Mouse (Mus musculus): Measurements from ENCODE around the gene Furin.

DNA sequence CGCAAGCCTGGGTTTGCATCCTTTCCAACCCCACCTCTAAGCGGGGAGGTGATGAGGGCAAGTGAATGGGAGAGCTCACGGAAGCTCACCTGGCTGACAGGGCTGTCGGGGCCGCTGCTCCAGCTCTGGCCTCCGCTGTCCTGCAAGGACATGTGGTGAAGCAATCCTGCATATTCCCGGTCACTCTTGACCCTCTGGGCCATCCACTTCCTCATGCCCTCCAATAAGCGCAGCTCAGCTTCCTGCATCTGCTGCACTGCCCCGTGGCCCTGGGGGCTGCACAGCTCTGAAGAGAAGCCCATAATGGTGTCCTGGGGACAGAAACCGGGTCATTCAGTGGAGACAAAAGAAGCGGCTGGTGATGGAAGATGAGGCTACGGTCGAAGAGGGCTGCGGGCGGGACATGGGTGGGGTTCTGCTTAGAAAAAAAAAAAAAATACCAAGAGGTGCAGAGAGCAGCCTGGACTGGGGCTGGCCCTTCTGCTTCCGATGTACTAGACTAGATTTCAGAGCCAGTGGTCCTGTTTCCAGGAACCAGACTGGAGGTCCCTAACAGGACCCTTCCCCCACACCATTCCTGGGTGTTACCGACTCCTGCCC is 18.1 kb downstream of the Furin start:
- TF ChIP-seq GATA1 (IDR thresholded peaks at IDR 0.05; ENCODE audit: borderline replicate concordance, low read length) (no peak), FLI1 (IDR thresholded peaks at IDR 0.05; ENCODE audit: low read length) (no peak)

Measured in megakaryocyte, embryonic 14.5 days (primary cell).